Mouse (Mus musculus) forebrain, embryonic 15.5 days (tissue): ENCODE results near the gene Lrrn4. TPM values are rescaled to one million over a fixed set of nuclear protein-coding genes. Genes with fewer than 3 reads are reported as not detected.

Experiments used
- ATAC-seq: fragments of 200-750 bp; cut with Nextera tagmentation; replicated peaks from 2 replicates; pipeline ENCODE4 v1.8.0; 2017; ENCODE audit warnings: mild to moderate bottlenecking, moderate TSS enrichment, moderate library complexity
- H3K27ac ChIP-seq: fragments of 300-500 bp; sonication (generic); replicated peaks from 2 replicates; pipeline ENCODE4 v1.5.1; 2015; ENCODE audit warnings: mild to moderate bottlenecking, inconsistent platforms
- H3K27me3 ChIP-seq: fragments of 300-500 bp; sonication (generic); 2 replicates; pipeline ENCODE4 v1.6.1; 2015; ENCODE audit warnings: inconsistent platforms
- H3K36me3 ChIP-seq: fragments of 300-500 bp; sonication (generic); 2 replicates; pipeline ENCODE4 v1.6.1; 2015; ENCODE audit warnings: mild to moderate bottlenecking, inconsistent platforms
- H3K4me1 ChIP-seq: fragments of 300-500 bp; sonication (generic); 2 replicates; pipeline ENCODE4 v1.6.1; 2015; ENCODE audit warnings: inconsistent platforms
- H3K4me2 ChIP-seq: fragments of 300-500 bp; sonication (generic); replicated peaks from 2 replicates; pipeline ENCODE4 v1.6.1; 2015; ENCODE audit warnings: mild to moderate bottlenecking, inconsistent platforms
- H3K4me3 ChIP-seq: fragments of 300-500 bp; sonication (generic); 2 replicates; pipeline ENCODE4 v1.5.1; 2015; ENCODE audit warnings: mild to moderate bottlenecking, inconsistent platforms
- H3K9ac ChIP-seq: fragments of 300-500 bp; sonication (generic); replicated peaks from 2 replicates; pipeline ENCODE4 v1.6.1; 2015; ENCODE audit warnings: mild to moderate bottlenecking, inconsistent platforms
- H3K9me3 ChIP-seq: fragments of 300-500 bp; sonication (generic); 2 replicates; pipeline ENCODE4 v1.6.1; 2016; ENCODE audit warnings: inconsistent platforms
- WGBS: fragments of 180-500 bp; shearing (Covaris S2); methylation state at CpG from one replicate; pipeline ENCODE4 v1.1.7; 2015; ENCODE audit warnings: mixed read lengths; 5-methylcytosine and 5-hydroxymethylcytosine counted together
- polyA plus RNA-seq: library from polyadenylated mRNA; unstranded; fragments of >200 nt; fragmentation: Nextera tagmentation; extraction: Ambion mirVana; gene quantifications from 2 replicates; pipeline ENCODE4 v1.2.1, GENCODE M21; 2015

Lrrn4 gene
- polyA plus RNA-seq, 1 experiment from 2014 or later, result 0.19 TPM

DNA sequence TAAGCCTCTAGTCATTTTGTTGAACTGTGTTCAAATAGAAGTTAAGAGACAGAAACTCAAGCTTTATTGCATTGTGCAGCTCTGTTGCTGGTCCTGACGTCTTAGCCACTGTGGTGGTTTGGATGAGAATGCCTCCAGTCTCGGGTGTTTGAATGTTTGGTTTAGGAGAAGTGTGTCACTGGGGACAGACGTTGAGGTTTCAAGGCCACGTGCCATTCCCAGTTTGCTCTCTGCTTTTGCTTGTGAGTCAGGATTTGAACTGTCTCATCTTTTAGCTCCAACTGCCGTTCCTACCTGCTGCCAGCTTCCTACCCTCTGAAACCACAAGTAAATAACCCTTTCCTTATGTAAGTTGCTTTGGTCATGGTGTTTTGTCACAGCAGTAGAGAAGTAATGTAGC is 13.2 kb downstream of the Lrrn4 start:
- Histone ChIP-seq H3K36me3 (peaks cover 22% of the 10 kb centered on the region), H3K4me3 (no peak overlapping the region), H3K27me3 (no peaks in the 10 kb centered on the region), H3K9me3 (no peaks in the 10 kb centered on the region), H3K9ac (no peak overlapping the region), H3K4me2 (no peak overlapping the region), H3K4me1 (no peaks in the 10 kb centered on the region), H3K27ac (no peak overlapping the region)
- 85% methylated on average over 5 of the region's 5 CpGs for WGBS
- no peak for ATAC-seq

DNA sequence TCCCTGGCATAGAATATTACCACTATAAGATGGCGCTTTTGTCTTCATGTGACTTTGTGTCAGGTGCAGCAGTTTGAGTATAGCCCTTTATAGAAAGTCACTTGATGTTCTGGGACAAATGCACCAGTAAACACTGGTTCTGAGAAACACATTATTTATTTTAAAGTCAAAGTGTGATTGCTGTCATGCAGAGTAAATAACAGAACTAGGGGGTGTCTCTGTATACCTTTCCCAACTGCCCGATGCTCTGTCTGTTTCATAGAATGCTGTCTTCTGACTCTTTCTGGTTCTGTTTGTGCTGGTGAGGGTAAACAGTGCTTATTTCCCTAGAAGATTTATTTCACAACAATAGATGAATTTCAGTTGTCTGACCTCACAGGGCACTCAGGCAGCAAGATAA is 17.4 kb downstream of the Lrrn4 start:
- Histone ChIP-seq H3K27me3 (no peaks in the 10 kb centered on the region), H3K4me3 (no peak overlapping the region), H3K9ac (no peak overlapping the region), H3K4me2 (no peak overlapping the region), H3K4me1 (0 out of 2 replicates have a peak, but pooled peaks cover 2% of the 10 kb centered on the region), H3K9me3 (no peaks in the 10 kb centered on the region), H3K27ac (no peak overlapping the region), H3K36me3 (peaks cover 22% of the 10 kb centered on the region)
- WGBS, result over 99% methylated on average over 2 of the region's 2 CpGs
- ATAC-seq, result no peak

DNA sequence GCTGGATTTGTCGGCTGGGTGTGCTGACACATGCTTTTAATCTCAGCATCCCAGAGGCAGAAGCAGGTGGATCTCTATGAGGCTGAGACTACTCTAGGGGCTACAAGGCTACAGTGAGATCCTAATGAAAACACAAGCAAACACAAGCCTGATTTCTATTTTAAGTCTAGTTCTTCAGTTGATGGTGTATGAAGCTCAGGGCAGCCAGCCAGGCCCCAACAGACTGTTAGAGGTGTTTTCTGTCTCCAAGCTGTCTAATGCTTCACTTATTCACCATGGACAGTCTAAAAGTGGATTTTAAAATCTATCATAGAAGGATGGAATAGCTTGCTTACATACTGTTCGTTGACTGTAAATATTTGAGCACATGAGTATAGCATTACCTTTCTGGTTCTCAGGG is 19.2 kb downstream of the Lrrn4 start:
- no peaks in the 10 kb centered on the region for H3K9me3 ChIP-seq
- no peak overlapping the region for H3K4me2 ChIP-seq
- no peak overlapping the region for H3K9ac ChIP-seq
- WGBS, result 90% methylated on average over 2 of the region's 2 CpGs
- H3K27ac ChIP-seq, result no peak overlapping the region
- 0 out of 2 replicates have a peak, but pooled peaks cover 2% of the 10 kb centered on the region for H3K4me1 ChIP-seq
- ATAC-seq, result no peak
- H3K27me3 ChIP-seq, result no peaks in the 10 kb centered on the region
- peaks cover 17% of the 10 kb centered on the region for H3K36me3 ChIP-seq
- H3K4me3 ChIP-seq, result no peak overlapping the region

DNA sequence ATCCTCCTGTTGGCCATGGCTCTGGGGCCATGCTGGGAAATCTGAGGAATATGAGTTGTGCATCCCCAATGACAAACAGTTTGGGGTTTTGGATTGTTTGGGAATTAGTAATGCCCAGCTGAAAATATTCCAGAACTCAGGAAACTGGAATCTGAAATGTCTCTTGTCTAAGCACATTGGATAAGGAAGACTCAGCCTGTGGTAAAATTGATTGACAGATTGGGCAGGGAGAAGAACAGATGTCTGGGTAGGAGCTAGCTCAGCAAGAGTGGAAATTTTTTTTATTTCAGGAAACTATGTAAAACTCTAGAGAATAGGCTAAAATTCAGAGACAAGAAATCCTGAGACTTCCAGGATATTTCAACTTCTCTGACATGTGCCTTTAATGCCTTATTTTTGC is 20.3 kb downstream of the Lrrn4 start:
- Histone ChIP-seq H3K27me3 (no peaks in the 10 kb centered on the region), H3K9me3 (no peaks in the 10 kb centered on the region), H3K4me3 (no peak overlapping the region), H3K4me2 (no peak overlapping the region), H3K36me3 (peaks cover 10% of the 10 kb centered on the region), H3K9ac (no peak overlapping the region), H3K27ac (no peak overlapping the region), H3K4me1 (0 out of 2 replicates have a peak, but pooled peaks cover 2% of the 10 kb centered on the region)
- no peak for ATAC-seq

DNA sequence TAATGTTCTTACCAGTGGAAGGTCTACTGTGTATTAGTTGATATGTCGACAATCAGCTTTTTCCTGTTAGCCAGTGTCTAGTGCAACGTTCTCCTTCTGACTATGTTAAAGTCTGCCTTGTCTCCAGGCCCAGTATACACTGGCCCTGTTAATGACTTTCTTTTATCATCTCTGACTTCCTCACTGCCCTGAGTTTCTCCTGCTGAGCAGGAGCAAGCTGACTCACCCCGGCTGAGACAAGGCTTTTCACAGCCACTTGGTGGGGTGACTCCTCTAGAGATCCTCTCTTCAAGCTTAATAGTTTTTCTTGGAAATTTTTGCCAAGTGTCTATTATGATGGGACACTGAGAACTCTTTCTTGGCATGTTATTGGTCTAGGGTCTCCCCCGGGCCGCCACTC is 24.4 kb downstream of the Lrrn4 start:
- Histone ChIP-seq H3K9me3 (no peaks in the 10 kb centered on the region), H3K4me2 (no peak overlapping the region), H3K27ac (no peak overlapping the region), H3K9ac (no peak overlapping the region), H3K4me1 (0 out of 2 replicates have a peak, but pooled peaks cover under 1% of the 10 kb centered on the region), H3K27me3 (no peaks in the 10 kb centered on the region), H3K4me3 (no peak overlapping the region), H3K36me3 (0 out of 2 replicates have a peak, but pooled peaks cover 5% of the 10 kb centered on the region)
- ATAC-seq, result no peak
- WGBS, result 74% methylated on average over 5 of the region's 5 CpGs

DNA sequence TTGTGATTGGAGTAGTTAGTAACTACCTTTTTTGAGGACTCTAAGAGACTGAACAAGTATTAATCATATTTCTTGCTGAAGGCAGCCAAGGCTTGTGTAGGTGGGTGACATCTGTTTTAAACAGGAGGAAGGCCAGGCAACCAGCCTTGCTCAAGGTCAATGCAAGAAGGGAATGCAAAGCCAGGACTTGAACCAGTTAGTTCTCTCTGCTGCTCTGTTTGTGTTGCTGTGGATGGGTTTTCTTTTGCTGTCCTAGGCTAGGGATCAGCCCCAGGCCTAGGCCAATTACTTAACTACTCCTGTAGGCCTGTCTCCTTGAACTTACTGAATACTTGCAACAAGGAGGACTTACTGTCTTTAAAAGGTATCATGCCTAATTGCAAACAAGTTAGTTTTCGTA is 27.6 kb downstream of the Lrrn4 start:
- peaks cover 15% of the 10 kb centered on the region; the same call in 1 of the 2 replicates for H3K36me3 ChIP-seq
- H3K4me3 ChIP-seq, result no peak overlapping the region
- H3K27ac ChIP-seq, result no peak overlapping the region
- H3K27me3 ChIP-seq, result no peaks in the 10 kb centered on the region
- no peak overlapping the region for H3K9ac ChIP-seq
- 95% methylated on average over 1 of the region's 1 CpGs for WGBS
- no peak overlapping the region for H3K4me2 ChIP-seq
- H3K9me3 ChIP-seq, result no peaks in the 10 kb centered on the region
- no peak for ATAC-seq
- H3K4me1 ChIP-seq, result peaks cover 13% of the 10 kb centered on the region

DNA sequence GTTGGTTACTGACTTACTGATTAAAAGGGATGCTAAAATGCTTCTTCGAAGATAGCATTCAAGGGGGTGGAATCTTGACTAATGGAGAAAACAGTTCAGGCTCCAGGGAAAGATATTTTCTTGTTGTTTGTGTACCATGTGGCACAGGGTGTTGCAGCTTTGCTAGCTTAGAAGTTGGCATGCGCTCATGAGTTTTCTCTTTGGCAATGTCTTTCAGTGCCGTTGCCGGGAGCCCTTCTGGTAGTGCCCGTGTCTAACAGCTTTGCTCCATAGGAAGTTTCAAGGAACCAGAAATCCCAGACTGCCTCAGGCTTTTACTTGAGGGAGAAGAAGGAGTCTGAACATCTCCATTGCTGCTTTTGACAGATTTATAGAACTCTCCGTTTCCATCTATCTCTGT is 31.6 kb downstream of the Lrrn4 start:
- WGBS, result 67% methylated on average over 6 of the region's 6 CpGs
- Histone ChIP-seq H3K9ac (no peak overlapping the region), H3K4me3 (no peak overlapping the region), H3K4me2 (no peak overlapping the region), H3K27me3 (no peaks in the 10 kb centered on the region), H3K9me3 (no peaks in the 10 kb centered on the region), H3K4me1 (peaks cover 25% of the 10 kb centered on the region), H3K36me3 (peaks cover 12% of the 10 kb centered on the region; the same call in 1 of the 2 replicates), H3K27ac (no peak overlapping the region)
- no peak for ATAC-seq

DNA sequence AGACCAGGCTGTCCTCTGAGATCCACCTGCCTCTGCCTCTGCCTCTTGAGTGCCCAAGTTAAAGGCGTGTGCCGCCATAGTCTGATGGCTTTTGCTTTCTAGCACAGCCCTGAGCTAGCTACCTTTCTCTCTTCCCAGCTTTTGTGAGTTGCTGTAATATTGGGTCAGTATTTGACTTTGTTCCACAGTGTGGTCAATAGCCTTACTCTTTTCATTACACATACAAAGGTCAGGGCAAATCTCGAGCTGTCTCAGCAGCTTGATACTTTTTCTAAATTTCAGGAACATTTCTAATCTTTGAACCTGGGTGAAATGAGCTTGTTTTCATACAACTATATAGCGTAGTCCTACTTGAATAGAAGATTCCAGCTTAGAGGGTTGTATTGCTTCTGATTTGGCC is 32.3 kb downstream of the Lrrn4 start:
- ATAC-seq, result no peak
- Histone ChIP-seq H3K4me3 (peak overlapping the region; percentile 99; the same call in 1 of the 2 replicates), H3K27me3 (no peaks in the 10 kb centered on the region), H3K9ac (no peak overlapping the region), H3K27ac (no peak overlapping the region), H3K4me2 (peak overlapping the region; percentile 80; the same call in 1 of the 2 replicates), H3K9me3 (no peaks in the 10 kb centered on the region), H3K36me3 (peaks cover 12% of the 10 kb centered on the region; the same call in 1 of the 2 replicates), H3K4me1 (peaks cover 25% of the 10 kb centered on the region)
- 87% methylated on average over 4 of the region's 4 CpGs for WGBS

DNA sequence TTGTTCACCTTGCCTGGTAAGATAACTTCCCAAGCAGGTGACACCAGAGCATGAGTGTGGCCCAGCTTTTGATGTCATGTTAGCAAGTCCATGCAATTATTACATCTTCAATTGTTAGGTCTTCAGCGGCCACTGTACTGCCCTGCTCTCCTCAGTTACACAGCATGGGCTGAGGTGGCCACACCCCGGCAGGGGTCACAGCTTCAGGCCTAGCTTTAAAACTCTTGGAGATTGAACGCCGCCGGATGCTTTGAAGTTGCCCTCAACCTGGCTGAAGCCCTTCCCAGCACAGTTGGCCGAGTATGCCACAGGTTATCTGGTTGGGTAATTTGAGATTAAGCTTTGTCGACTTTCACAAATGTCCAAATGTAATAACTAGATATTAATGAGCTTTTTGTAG is 33.1 kb downstream of the Lrrn4 start:
- Histone ChIP-seq H3K4me1 (peaks cover 25% of the 10 kb centered on the region), H3K9ac (peak overlapping the region; percentile 88), H3K27me3 (no peaks in the 10 kb centered on the region), H3K27ac (no peak overlapping the region), H3K36me3 (peaks cover 12% of the 10 kb centered on the region; the same call in 1 of the 2 replicates), H3K9me3 (no peaks in the 10 kb centered on the region), H3K4me3 (peak overlapping the region; percentile 99), H3K4me2 (peak overlapping the region; percentile 80)
- no peak for ATAC-seq
- WGBS, result 43% methylated on average over 7 of the region's 7 CpGs

DNA sequence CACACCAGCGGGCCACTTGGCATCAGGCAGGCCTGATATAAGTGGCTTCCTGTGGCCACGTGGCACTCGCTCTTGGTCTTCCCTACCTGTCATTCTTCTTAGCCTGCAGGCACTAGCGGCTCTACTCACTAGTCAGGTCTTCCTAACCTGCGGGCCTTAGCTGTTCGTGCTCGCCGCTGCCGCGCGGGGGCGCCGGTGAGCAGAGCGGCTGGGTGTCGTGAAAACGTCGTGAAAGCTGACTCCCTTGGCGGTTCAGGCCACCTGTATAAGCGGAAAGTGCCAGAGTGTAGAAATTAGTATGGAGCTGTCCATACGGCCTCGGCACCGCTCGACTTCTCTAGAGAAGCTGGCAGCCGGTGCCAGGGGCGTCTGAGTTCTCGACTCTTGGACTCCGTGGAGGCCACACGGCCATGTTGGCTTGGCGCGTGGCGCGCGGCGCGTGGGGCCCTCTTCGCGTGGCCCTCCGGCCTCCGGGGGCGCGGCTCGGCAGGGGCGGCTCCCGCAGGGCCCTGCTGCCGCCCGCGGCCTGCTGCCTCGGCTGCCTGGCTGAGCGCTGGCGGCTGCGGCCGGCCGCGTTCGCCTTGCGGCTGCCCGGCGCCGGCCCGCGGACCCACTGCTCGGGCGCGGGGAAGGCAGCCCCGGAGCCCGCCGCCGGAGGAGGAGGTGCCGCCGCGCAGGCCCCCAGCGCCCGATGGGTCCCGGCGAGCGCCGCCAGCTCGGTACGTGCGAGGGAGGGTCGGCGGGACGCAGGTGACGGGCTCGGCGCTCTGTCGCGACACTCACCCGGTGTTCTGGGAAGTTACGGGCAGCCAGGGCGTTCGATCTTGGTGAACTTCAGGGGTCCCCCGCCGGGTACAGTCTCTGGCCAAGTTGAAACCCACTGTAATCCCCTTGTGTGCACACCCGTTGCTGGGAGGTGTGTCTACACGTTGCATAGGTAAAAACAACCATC is 34.0 kb downstream of the Lrrn4 start, which contains the start of gene Crls1:
Gene Crls1, plus strand, starts transcription at position 260 of the 952 bp plus-strand sequence.
- Histone ChIP-seq H3K27ac (peak within 1 kb of the TSS; percentile 92), H3K27me3 (no peaks in the 10 kb centered on the region), H3K9me3 (no peaks in the 10 kb centered on the region), H3K9ac (peak within 1 kb of the TSS; percentile 88), H3K4me1 (peaks cover 25% of the 10 kb centered on the region), H3K4me3 (peak within 1 kb of the TSS; percentile 99), H3K4me2 (peak within 1 kb of the TSS; percentile 80), H3K36me3 (peaks cover 12% of the 10 kb centered on the region; the same call in 1 of the 2 replicates)
- WGBS, result under 1% methylated on average over 92 of the region's 96 CpGs
- peak; percentile 93 for ATAC-seq

DNA sequence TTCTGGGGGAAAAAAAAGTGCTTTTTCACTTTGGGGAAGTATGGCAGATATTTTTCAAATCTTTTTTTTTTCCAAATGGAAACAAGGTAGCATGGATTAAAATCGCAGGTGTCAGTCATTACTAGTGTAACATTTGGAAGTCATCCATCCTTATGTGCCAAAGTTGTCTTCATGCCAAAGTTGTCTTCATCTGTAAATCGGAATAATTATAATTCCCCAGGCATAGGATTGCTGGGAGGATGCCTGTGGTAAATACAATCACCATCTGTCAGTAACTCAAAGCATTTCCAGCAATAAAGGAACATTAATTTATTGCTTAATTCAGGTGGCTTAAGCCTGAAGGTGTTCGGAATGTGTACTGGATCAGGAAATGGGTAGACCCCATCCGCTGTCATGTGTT is 39.6 kb downstream of the Lrrn4 start:
- Histone ChIP-seq H3K9me3 (no peaks in the 10 kb centered on the region), H3K4me2 (no peak overlapping the region), H3K27ac (peak overlapping the region; percentile 31; the same call in 1 of the 2 replicates), H3K36me3 (no peaks in the 10 kb centered on the region), H3K4me1 (no peaks in the 10 kb centered on the region; the same call in 1 of the 2 replicates), H3K27me3 (no peaks in the 10 kb centered on the region), H3K9ac (no peak overlapping the region), H3K4me3 (no peak overlapping the region)
- 79% methylated on average over 4 of the region's 4 CpGs for WGBS
- no peak for ATAC-seq
